Mouse (Mus musculus): ENCODE measurements around the gene Zcchc12. TPM values are rescaled to one million over a fixed set of nuclear protein-coding genes. Genes with fewer than 3 reads are reported as not detected.

The Zcchc12 gene
- polyA plus RNA-seq, 1 experiment from 2014 or later = 69.7 TPM

DNA sequence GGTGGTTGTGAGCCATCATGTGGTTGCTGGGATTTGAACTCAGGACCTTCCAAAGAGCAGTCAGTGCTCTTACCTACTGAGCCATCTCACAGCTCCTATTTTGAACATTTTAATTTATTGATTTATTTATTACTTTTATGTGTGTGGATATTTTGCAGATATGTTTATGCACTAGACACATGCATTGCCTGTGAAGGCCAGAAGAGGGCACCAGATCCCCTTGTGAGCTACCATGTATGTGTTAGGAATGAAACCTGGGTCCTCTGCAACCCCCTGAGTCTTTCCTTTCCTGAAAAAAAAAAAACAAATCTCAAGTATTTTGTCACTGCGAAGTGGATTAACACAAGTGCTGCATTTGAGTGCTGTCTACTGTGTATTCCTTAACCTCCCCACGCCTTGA, 30.9 kb downstream of the Zcchc12 start:
- Histone ChIP-seq H3K4me1 (no peaks in the 10 kb centered on the region), H3K27ac (no peak overlapping the region), H3K9me3 (replicated peaks) (no peaks in the 10 kb centered on the region), H3K9ac (no peak overlapping the region), H3K36me3 (no peaks in the 10 kb centered on the region), H3K4me2 (replicated peaks) (no peak overlapping the region), H3K27me3 (no peaks in the 10 kb centered on the region), H3K4me3 (no peak overlapping the region)
- WGBS = 31% methylated on average over 2 of the region's 2 CpGs
- no peak for ATAC-seq (ENCODE audit: low FRiP score)

DNA sequence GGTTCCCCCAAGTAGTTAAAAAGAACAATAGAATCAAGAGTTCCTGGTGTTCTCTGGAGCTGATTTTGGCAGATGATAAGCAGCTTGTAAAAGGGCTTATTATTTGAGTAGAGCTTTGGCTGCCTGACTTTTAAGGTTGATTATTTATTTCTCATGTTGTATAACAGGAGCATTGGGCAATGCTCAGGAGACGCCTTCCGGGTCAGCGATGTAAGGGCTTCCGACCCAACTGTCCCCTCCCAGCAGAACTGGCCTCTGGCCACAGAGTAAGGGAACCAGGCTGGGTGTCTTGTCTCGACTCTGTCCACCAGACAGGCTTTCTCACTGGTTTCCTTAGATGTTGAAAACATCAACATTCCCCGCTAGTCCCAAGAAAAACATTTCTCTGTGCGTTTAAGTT, 33.2 kb downstream of the Zcchc12 start:
- Histone ChIP-seq H3K27ac (no peak overlapping the region), H3K4me3 (no peak overlapping the region), H3K4me1 (no peaks in the 10 kb centered on the region), H3K9me3 (replicated peaks) (no peaks in the 10 kb centered on the region), H3K9ac (no peak overlapping the region), H3K36me3 (no peaks in the 10 kb centered on the region), H3K4me2 (replicated peaks) (no peak overlapping the region), H3K27me3 (no peaks in the 10 kb centered on the region)
- WGBS = 69% methylated on average over 7 of the region's 7 CpGs
- ATAC-seq (ENCODE audit: low FRiP score) = no peak

DNA sequence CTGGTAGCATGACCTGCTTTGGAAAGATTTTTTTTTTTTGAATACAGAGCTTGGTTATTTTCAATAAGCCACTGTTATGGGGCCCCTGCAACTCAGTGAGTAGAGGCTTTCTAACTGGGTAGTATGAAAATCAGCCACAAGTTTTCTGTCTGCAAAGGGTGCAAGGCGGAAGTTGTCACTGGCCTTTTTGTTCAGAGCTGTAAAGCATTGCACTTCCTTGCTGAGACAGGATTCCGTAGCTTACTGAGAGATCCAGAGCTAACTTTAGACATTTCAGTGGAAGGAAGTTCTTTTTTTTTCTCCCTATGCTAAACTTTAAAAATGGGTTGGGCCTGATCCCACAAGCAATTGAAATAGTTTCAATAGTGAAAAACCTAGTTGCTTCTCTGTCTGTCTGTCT, 33.6 kb downstream of the Zcchc12 start:
- WGBS = 68% methylated on average over 2 of the region's 2 CpGs
- H3K9me3 ChIP-seq (replicated peaks) = no peaks in the 10 kb centered on the region
- no peak for ATAC-seq (ENCODE audit: low FRiP score)

DNA sequence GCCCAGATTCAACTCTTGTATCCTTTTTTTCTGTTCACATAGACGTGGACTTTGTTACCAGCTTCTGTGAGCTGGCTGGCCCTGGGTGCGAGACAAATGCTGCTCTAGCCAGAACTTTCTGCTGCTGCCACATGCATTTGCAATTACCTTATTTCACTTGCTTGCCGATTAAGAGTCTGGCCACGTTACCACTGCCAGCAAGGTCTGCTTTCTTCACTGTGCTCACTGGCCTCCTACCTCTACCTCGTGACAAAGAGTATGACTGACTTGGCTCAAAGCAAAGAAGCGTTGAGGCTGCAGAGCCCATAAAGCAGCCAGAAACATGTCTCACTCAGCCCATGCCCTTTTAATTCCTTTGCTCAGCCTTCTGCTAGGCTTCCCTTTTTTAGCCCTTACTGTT, 39.9 kb downstream of the Zcchc12 start:
- no peaks in the 10 kb centered on the region for H3K27me3 ChIP-seq
- ATAC-seq (ENCODE audit: low FRiP score) = no peak
- no peak overlapping the region for H3K4me3 ChIP-seq
- WGBS = 83% methylated on average over 6 of the region's 6 CpGs
- H3K27ac ChIP-seq = no peak overlapping the region
- H3K9ac ChIP-seq = no peak overlapping the region
- H3K9me3 ChIP-seq (replicated peaks) = no peaks in the 10 kb centered on the region
- no peak overlapping the region for H3K4me2 ChIP-seq (replicated peaks)
- H3K36me3 ChIP-seq = no peaks in the 10 kb centered on the region
- H3K4me1 ChIP-seq = no peaks in the 10 kb centered on the region

More for the DNA sequence above, 33.6 kb downstream of the Zcchc12 start:
- Histone ChIP-seq H3K27ac (no peak overlapping the region), H3K36me3 (no peaks in the 10 kb centered on the region), H3K27me3 (no peaks in the 10 kb centered on the region), H3K4me1 (no peaks in the 10 kb centered on the region), H3K4me2 (replicated peaks) (no peak overlapping the region), H3K4me3 (no peak overlapping the region), H3K9ac (no peak overlapping the region)

Other genes starting within 250 kb of the Zcchc12 start
- 5.4 and 5.5 TPM in 2 replicates for gene Il13ra1, start 83.8 kb upstream of the Zcchc12 start, polyA plus RNA-seq (2016; fragmentation: Nextera tagmentation; extraction: Ambion mirVana)
- 0.79 and 1.1 TPM in 2 replicates for gene Lonrf3, start 132.4 kb downstream of the Zcchc12 start, polyA plus RNA-seq (2016; fragmentation: Nextera tagmentation; extraction: Ambion mirVana)
- gene Gm6268, start 205.4 kb downstream of the Zcchc12 start, polyA plus RNA-seq (2016; fragmentation: Nextera tagmentation; extraction: Ambion mirVana) = not detected in 2 replicates